Mouse (Mus musculus) kidney, embryonic 14.5 days (tissue): ENCODE results near the gene Lrrc42. TPM values are rescaled to one million over a fixed set of nuclear protein-coding genes. Genes with fewer than 3 reads are reported as not detected.
A peak's percentile ranks its signal among the peaks of the same experiment; 100 is the strongest.

ENCODE experiments used
- ATAC-seq: fragments of 200-750 bp; cut with Nextera tagmentation; 2 replicates; pipeline ENCODE4 v1.8.0; 2017; ENCODE audit warnings: moderate number of reproducible peaks, mild to moderate bottlenecking, moderate TSS enrichment, moderate library complexity; ENCODE audit not compliant: low FRiP score, low TSS enrichment
- H3K27ac ChIP-seq: fragments of 300-500 bp; sonication (generic); 2 replicates; pipeline ENCODE4 v1.5.1; 2014; ENCODE audit warnings: low read depth, mild to moderate bottlenecking, low read length, moderate library complexity, mixed read lengths
- H3K27me3 ChIP-seq: fragments of 300-500 bp; sonication (generic); 2 replicates; pipeline ENCODE4 v1.6.1; 2014; ENCODE audit warnings: mild to moderate bottlenecking, low read length; ENCODE audit not compliant: control insufficient read depth, insufficient read depth
- H3K36me3 ChIP-seq: fragments of 300-500 bp; sonication (generic); 2 replicates; pipeline ENCODE4 v1.6.1; 2014; ENCODE audit warnings: low read length, mixed read lengths; ENCODE audit not compliant: control insufficient read depth, insufficient read depth
- H3K4me1 ChIP-seq: fragments of 300-500 bp; sonication (generic); 2 replicates; pipeline ENCODE4 v1.6.1; 2014; ENCODE audit warnings: low read length, mixed read lengths; ENCODE audit not compliant: control insufficient read depth, insufficient read depth
- H3K4me2 ChIP-seq: fragments of 300-500 bp; sonication (generic); replicated peaks from 2 replicates; pipeline ENCODE4 v1.6.1; 2014; ENCODE audit warnings: low read depth, mild to moderate bottlenecking, low read length
- H3K4me3 ChIP-seq: fragments of 300-500 bp; sonication (generic); 2 replicates; pipeline ENCODE4 v1.5.1; 2014; ENCODE audit warnings: mild to moderate bottlenecking, low read length
- H3K9ac ChIP-seq: fragments of 300-500 bp; sonication (generic); 2 replicates; pipeline ENCODE4 v1.6.1; 2014; ENCODE audit warnings: low read depth, mild to moderate bottlenecking, low read length, moderate library complexity
- H3K9me3 ChIP-seq: fragments of 300-500 bp; sonication (generic); 2 replicates; pipeline ENCODE4 v1.6.1; 2016; ENCODE audit warnings: low read length; ENCODE audit not compliant: control insufficient read depth
- WGBS: fragments of 180-500 bp; shearing (Covaris S2); extraction: QIAGEN DNeasy Blood & Tissue Kit; methylation state at CpG from one replicate; pipeline ENCODE4 v1.1.7; 2014; 5-methylcytosine and 5-hydroxymethylcytosine counted together
- polyA plus RNA-seq: library from polyadenylated mRNA; unstranded; fragments of >200 nt; fragmentation: Nextera tagmentation; extraction: Ambion mirVana; gene quantifications from 2 replicates; pipeline ENCODE4 v1.2.1, GENCODE M21; 2014

The Lrrc42 gene
- polyA plus RNA-seq, 1 experiment from 2014 or later: 113 TPM

DNA sequence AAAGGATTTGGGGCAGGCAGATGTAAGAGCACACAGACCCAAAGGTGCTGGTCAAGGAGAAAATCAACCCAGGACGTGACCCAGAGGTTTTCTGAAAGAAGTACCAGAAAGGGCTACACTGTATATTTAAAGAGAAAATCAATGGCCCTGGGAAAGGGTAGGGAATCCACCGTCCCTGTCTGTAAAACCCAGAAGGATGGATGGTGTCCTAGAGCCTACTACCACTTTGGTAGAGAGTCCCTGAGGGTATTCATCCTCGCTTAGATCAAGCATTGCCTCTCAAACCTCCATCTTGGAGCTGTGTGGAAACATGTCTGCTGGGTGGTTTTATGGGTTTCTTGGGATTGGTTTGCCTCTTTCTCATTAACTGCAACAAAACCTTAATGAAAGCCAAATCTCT lies 1.1 kb upstream of the Lrrc42 start:
- no peaks in the 10 kb centered on the region for H3K27me3 ChIP-seq
- peak overlapping the region; percentile 82 for H3K9ac ChIP-seq
- ATAC-seq: no peak
- no peak overlapping the region; the same call in 1 of the 2 replicates for H3K27ac ChIP-seq
- no peaks in the 10 kb centered on the region for H3K9me3 ChIP-seq
- no peaks in the 10 kb centered on the region for H3K36me3 ChIP-seq
- peak overlapping the region; percentile 66 for H3K4me3 ChIP-seq
- WGBS: 19% methylated on average over 3 of the region's 3 CpGs
- H3K4me1 ChIP-seq: peaks cover 10% of the 10 kb centered on the region; the same call in 1 of the 2 replicates
- peak overlapping the region; percentile 69 for H3K4me2 ChIP-seq

DNA sequence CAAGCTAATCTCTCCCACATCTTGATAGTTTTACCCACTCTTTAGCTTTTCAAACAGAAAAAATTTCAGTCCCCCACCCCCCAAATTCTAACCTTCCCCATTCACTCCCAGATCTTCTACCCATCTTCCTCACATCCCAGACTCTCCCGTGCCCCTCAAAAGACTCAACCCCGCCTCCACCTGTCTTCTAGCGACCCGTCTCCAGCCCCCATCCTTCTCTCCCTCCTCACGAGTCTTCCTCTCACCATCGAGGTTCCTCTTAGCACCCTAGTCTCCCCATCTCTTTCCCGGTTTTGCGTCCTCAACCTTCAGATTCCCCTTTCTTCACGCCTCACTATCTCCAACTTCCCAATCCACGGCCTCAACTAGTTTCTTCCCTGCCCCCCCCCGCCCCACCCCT lies 810 bp downstream of the Lrrc42 start:
- under 1% methylated on average over 11 of the region's 11 CpGs for WGBS
- peak overlapping the region; percentile 77 for H3K27ac ChIP-seq

DNA sequence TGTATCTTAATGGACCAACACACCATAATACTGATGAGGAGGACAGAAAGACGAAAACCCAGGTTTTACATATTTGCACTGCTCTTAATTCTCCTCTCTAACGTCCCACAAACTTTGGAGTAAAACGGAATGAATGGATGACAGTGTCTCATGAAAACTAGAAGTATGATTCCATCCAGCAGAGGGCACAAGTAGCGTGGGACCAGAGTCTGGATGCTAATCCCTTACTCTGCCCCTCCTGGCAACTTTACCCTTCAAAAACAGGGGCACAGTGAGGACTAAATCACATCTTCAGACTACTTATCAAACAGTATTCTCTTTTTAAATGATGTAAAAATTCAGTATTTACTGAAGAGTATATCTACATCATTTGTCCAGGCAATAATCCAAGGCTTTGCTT lies 2.8 kb downstream of the Lrrc42 start:
- Histone ChIP-seq H3K4me3 (no peak overlapping the region), H3K4me1 (peaks cover 18% of the 10 kb centered on the region; the same call in 1 of the 2 replicates), H3K4me2 (no peak overlapping the region), H3K27me3 (no peaks in the 10 kb centered on the region), H3K9ac (no peak overlapping the region), H3K36me3 (peaks cover 10% of the 10 kb centered on the region), H3K9me3 (no peaks in the 10 kb centered on the region), H3K27ac (no peak overlapping the region)
- no peak for ATAC-seq
- 28% methylated on average over 4 of the region's 4 CpGs for WGBS

More for the DNA sequence above, 810 bp downstream of the Lrrc42 start:
- Histone ChIP-seq H3K4me2 (peak overlapping the region; percentile 69), H3K4me1 (peaks cover 15% of the 10 kb centered on the region; the same call in 1 of the 2 replicates), H3K36me3 (no peaks in the 10 kb centered on the region), H3K27me3 (no peaks in the 10 kb centered on the region), H3K4me3 (peak overlapping the region; percentile 66), H3K9me3 (no peaks in the 10 kb centered on the region), H3K9ac (peak overlapping the region; percentile 82)
- ATAC-seq: no peak

DNA sequence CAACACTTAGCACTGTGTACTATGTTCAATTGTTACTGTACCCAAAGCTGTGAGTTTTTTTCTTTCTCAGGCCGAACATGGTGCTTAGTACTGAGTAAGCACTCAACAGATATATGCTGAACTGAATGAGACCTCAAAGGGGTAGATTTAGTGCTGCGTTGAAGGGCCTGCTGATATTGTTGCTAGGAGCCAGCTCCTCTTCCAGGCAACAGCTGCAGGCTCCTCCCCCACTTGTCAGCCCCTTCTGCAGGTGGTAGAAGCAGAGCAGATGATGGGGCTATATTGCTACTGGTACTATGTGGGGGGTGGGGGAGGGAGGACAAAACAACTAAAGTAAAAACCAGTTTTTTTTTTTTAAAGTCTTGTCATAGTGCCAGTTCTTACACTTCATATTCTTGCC lies 3.9 kb downstream of the Lrrc42 start:
- Histone ChIP-seq H3K4me2 (no peak overlapping the region), H3K27ac (no peak overlapping the region), H3K4me1 (peaks cover 18% of the 10 kb centered on the region; the same call in 1 of the 2 replicates), H3K27me3 (no peaks in the 10 kb centered on the region), H3K36me3 (peaks cover 13% of the 10 kb centered on the region), H3K9ac (no peak overlapping the region), H3K4me3 (no peak overlapping the region), H3K9me3 (no peaks in the 10 kb centered on the region)
- WGBS: 47% methylated on average over 2 of the region's 2 CpGs
- no peak for ATAC-seq

DNA sequence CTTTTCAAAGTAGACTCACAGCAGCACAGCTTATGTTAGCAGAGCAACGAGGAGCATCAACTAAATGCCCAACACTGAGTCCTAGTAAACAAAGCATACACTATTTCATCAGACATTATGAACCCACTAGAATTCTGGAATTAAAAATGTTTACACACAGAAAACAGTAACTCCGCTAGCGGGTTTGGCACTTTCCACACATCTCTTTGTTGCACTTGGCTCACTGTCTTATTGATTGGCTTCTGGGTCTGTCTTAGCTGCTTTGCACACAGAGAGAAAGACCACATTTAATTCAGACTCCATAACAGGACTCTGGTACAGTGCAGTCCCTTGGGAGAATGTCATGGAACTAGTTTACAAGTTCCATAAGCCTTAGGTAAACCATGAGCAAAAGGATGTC lies 5.3 kb downstream of the Lrrc42 start:
- no peak overlapping the region for H3K4me3 ChIP-seq
- no peak overlapping the region for H3K27ac ChIP-seq
- H3K9ac ChIP-seq: no peak overlapping the region
- ATAC-seq: no peak
- peaks cover 23% of the 10 kb centered on the region for H3K36me3 ChIP-seq
- H3K4me2 ChIP-seq: no peak overlapping the region
- H3K4me1 ChIP-seq: peaks cover 18% of the 10 kb centered on the region; the same call in 1 of the 2 replicates
- H3K9me3 ChIP-seq: no peaks in the 10 kb centered on the region
- WGBS: 89% methylated on average over 3 of the region's 3 CpGs
- no peaks in the 10 kb centered on the region for H3K27me3 ChIP-seq

DNA sequence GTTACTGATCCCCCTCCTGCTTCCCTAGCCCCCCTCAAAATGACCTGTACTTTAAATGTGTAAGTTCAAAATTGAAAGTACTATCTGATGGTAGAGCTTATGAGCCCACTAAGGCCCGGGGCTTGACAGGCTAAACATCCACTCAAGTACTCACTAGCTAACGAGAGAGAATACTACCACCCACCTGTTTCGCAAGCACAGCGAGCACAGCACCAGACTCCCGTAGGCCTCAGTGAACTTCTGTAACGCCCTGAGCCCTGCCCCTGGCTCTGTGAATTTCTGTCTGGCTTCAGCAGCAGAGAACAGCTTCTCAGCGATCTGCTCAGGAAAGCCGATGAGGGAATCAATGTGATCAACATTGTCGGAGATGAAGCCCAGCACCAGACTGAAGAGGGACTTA lies 6.2 kb downstream of the Lrrc42 start:
- Histone ChIP-seq H3K36me3 (peaks cover 28% of the 10 kb centered on the region), H3K4me3 (no peak overlapping the region), H3K9ac (no peak overlapping the region), H3K27me3 (no peaks in the 10 kb centered on the region), H3K27ac (no peak overlapping the region), H3K9me3 (no peaks in the 10 kb centered on the region), H3K4me1 (peaks cover 15% of the 10 kb centered on the region; the same call in 1 of the 2 replicates), H3K4me2 (no peak overlapping the region)
- WGBS: 85% methylated on average over 9 of the region's 9 CpGs
- no peak for ATAC-seq

DNA sequence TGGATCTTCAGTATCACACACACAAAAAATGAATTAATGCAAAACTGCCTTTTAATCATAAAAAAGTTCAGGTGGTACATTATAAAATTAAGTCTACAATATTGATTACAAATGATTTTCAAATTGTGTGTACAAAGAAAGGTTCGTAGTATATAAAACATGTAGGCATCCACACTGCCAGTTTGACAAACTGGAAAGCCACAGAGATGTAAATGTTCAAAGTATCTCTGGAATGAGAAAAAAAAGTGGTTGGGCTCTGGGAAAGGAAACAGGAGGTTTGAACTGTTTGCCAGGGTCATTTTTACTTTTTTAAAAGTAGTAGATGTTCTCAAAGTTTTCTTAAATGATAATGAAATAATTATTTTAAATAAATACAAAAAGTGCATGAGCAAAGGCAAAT lies 7.3 kb downstream of the Lrrc42 start:
- peaks cover 39% of the 10 kb centered on the region for H3K36me3 ChIP-seq
- no peak for ATAC-seq
- H3K4me3 ChIP-seq: no peak overlapping the region
- no peaks in the 10 kb centered on the region for H3K27me3 ChIP-seq
- H3K9me3 ChIP-seq: no peaks in the 10 kb centered on the region
- H3K4me1 ChIP-seq: peaks cover 12% of the 10 kb centered on the region; the same call in 1 of the 2 replicates
- H3K9ac ChIP-seq: no peak overlapping the region
- 72% methylated on average over 1 of the region's 1 CpGs for WGBS
- peak overlapping the region; percentile 42; the same call in 1 of the 2 replicates for H3K27ac ChIP-seq
- H3K4me2 ChIP-seq: no peak overlapping the region

DNA sequence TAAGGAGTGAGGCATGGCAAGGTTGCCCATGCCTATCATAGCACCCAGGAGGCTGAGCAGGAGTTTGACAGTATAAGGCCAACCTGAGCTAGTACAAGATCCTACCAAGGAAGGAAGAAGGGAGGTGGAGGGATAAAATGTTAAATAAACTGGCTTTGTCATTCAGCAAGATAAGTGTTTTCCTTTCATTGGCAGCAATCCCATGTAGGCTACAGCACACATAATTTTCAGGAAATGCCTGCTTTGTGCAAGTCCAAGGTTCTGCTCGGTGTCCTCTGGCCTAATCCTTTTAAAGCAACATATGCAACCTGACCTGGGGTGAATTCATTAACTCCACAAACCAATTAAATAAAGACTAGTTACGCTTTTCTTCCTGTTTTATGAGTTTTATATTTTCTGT lies 8.0 kb downstream of the Lrrc42 start:
- 45% methylated on average over 2 of the region's 2 CpGs for WGBS
- Histone ChIP-seq H3K4me1 (peaks cover 12% of the 10 kb centered on the region; the same call in 1 of the 2 replicates), H3K27ac (no peak overlapping the region; the same call in 1 of the 2 replicates), H3K27me3 (no peaks in the 10 kb centered on the region), H3K36me3 (peaks cover 45% of the 10 kb centered on the region), H3K4me3 (no peak overlapping the region), H3K9ac (no peak overlapping the region), H3K9me3 (no peaks in the 10 kb centered on the region), H3K4me2 (no peak overlapping the region)
- no peak for ATAC-seq

DNA sequence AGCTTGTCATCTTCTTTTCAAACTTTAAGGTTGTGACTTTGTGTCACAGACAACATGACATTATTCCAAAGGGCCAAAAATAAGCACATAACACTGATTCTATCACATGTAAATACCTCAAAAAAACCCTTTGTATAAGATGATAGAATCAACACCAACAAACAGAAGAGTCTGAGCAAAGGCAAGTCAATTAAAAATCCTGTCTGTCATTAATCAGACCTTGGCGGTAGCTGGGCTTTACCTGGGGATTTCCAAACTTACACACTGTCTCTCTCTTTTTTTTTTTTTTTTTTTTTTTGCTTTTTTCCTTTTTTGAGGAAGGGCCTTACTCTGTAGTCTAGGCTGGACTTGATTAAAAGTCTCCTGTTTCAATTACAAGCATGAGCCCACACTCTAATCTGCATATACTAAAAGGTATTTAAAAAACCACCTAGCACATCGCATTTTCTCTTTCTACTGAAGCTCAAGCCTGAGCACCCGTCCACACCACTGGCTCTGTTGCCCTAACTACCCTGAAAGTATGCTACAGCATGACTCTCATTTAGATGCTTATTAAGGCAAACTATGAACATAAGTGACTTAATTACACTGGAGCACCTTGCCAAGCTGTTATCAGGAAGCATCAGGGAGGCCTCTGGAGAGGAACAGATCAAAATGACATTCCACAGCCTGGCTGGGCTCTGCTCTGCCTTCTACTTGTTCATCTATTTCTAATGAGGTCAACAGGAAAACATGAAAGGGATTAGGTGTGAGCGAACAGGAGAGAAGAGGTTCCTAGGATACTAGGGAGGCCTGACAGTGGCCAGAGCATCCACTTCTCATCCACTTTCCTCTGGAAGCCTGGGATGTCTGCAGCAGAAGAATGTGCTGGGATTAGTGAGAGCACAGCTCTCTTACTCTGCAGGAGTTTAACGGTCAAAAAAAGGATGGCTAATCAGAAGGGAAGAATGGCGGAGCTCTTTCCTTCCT lies 9.7 kb downstream of the Lrrc42 start:
- Histone ChIP-seq H3K4me3 (no peak overlapping the region), H3K4me2 (no peak overlapping the region), H3K9me3 (no peaks in the 10 kb centered on the region), H3K9ac (no peak overlapping the region), H3K27me3 (no peaks in the 10 kb centered on the region), H3K36me3 (peaks cover 60% of the 10 kb centered on the region), H3K4me1 (0 out of 2 replicates have a peak, but pooled peaks cover 4% of the 10 kb centered on the region), H3K27ac (no peak overlapping the region)
- WGBS: 78% methylated on average over 6 of the region's 6 CpGs
- no peak for ATAC-seq
